Mouse (Mus musculus): ENCODE results near the gene Actbl2. TPM values are rescaled to one million over a fixed set of nuclear protein-coding genes. Genes with fewer than 3 reads are reported as not detected.

Gene Actbl2
- polyA plus RNA-seq, 1 experiment, result not detected

DNA sequence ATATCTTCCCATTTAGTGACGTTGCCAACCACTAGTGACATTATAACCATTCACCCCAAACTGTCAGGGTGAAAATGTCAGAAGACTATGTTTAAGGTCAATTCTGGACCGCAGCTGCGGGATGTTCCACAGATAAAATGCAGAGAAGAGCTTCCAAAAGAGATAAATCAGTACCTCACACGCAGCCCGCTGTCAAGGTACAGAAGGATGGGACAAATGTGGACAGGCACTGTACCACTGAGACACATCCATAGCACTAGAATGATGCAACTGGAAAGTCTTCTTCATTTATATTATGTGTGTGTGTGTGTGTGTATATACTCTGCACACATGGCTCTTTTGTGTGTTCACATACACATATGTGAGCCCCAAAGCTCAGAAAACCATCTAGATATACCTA lies 49.9 kb downstream of the Actbl2 start:
- H3K36me3 ChIP-seq (ENCODE audit: control insufficient read depth, insufficient read depth, low read length, poor library complexity, severe bottlenecking), result no peaks in the 10 kb centered on the region
- H3K4me1 ChIP-seq (ENCODE audit: control insufficient read depth, insufficient read depth, low read length), result no peaks in the 10 kb centered on the region
- TF ChIP-seq CTCF (IDR thresholded peaks at IDR 0.05; ENCODE audit: low read depth, low read length), result no peak
- TF ChIP-seq POLR2A (IDR thresholded peaks at IDR 0.05; ENCODE audit: insufficient read depth, low read length), result no peak
- no peak for TF ChIP-seq EP300 (IDR thresholded peaks at IDR 0.05; ENCODE audit: insufficient read depth, low read depth, low read length)
- H3K27me3 ChIP-seq (ENCODE audit: control insufficient read depth, insufficient read depth, low read length, poor library complexity, severe bottlenecking), result no peaks in the 10 kb centered on the region
- no peaks in the 10 kb centered on the region for H3K9me3 ChIP-seq (replicated peaks; ENCODE audit: control insufficient read depth, insufficient read depth, low read length, poor library complexity, severe bottlenecking)
- H3K27ac ChIP-seq (ENCODE audit: insufficient read depth, low read length), result no peak overlapping the region
- no peak overlapping the region for H3K9ac ChIP-seq (ENCODE audit: low read depth, poor library complexity, severe bottlenecking)
- H3K4me3 ChIP-seq (ENCODE audit: low read depth, low read length), result no peak overlapping the region

Other genes starting within 250 kb of the Actbl2 start
- 180 and 188 TPM in 2 replicates for gene Gpbp1, start 235.1 kb downstream of the Actbl2 start, polyA plus RNA-seq (2011; ENCODE audit: insufficient read depth, insufficient read length, low read depth, missing spikeins)